Mouse (Mus musculus): Measurements from ENCODE around the gene 4930442H23Rik. TPM values are rescaled to one million over a fixed set of nuclear protein-coding genes. Genes with fewer than 3 reads are reported as not detected.
"Not testable (repeated sequence)": the region's sequence is repeated elsewhere in the genome, so short reads cannot be mapped to it uniquely, and the experiment has no call there.

4930442H23Rik gene
- polyA plus RNA-seq (2015; fragmentation: Nextera tagmentation; extraction: Ambion mirVana): not detected in 2 replicates

DNA sequence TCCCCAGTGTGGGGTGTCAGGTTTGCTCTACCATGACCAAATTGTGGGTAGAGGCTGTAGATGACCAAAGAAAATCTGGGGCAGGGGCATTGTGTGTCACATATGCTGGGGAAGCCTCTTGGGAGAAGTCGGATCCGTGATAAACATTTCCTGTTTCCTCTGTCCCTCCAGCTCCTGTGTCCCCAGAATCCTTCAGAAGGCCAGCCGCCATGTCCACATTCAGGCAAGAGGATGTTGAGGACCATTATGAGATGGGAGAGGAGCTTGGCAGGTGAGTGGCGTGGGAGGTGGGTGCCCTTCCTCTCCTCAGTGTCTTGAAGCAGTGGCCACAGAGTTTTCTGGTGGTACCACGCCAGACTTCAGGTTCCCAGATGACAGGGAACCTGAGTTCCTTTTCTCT lies at the start of gene 4930442H23Rik:
Gene 4930442H23Rik (minus strand): TSS at position 45 of the 400 bp plus-strand sequence.
- Histone ChIP-seq H3K9me3 (replicated peaks) (no peaks in the 10 kb centered on the region), H3K4me1 (peaks cover 32% of the 10 kb centered on the region), H3K36me3 (peaks cover 76% of the 10 kb centered on the region), H3K27ac (replicated peaks) (peak within 1 kb of the TSS; percentile 91), H3K9ac (replicated peaks) (peak within 1 kb of the TSS; percentile 63), H3K4me3 (replicated peaks) (peak within 1 kb of the TSS; percentile 74), H3K27me3 (replicated peaks) (no peaks in the 10 kb centered on the region), H3K4me2 (peak within 1 kb of the TSS; percentile 64)
- no peak for ATAC-seq (ENCODE audit: low FRiP score)
- 89% methylated on average over 5 of the region's 5 CpGs for WGBS

DNA sequence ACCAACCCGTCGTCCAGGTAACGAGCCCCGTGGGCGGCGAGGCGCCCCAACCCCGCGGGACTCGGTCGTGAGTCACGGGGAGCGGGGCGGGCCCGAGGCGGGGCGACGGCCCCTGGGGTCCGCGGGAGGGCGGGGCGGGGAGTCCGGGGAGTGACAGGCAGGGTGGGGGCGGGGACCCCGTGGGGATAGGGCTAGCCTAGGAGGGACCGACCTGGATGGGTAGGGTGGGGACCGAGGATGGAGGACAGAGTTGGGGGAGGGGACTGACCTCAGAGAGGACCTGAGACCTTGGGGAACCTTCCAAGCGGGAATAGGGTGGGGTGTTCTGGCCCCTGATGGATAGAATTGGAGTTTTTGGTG lies 49.6 kb upstream of the 4930442H23Rik start:
- Histone ChIP-seq H3K9ac (replicated peaks) (peak overlapping the region; percentile 89), H3K27ac (replicated peaks) (peak overlapping the region; percentile 72), H3K9me3 (replicated peaks) (no peaks in the 10 kb centered on the region), H3K27me3 (replicated peaks) (peaks cover 2% of the 10 kb centered on the region; the same call in 1 of the 2 replicates), H3K4me2 (peak overlapping the region; percentile 77), H3K4me1 (peaks cover 45% of the 10 kb centered on the region), H3K4me3 (replicated peaks) (peak overlapping the region; percentile 75), H3K36me3 (no peaks in the 10 kb centered on the region)
- under 1% methylated on average over 27 of the region's 28 CpGs for WGBS
- peak; percentile 23 for ATAC-seq (ENCODE audit: low FRiP score)

DNA sequence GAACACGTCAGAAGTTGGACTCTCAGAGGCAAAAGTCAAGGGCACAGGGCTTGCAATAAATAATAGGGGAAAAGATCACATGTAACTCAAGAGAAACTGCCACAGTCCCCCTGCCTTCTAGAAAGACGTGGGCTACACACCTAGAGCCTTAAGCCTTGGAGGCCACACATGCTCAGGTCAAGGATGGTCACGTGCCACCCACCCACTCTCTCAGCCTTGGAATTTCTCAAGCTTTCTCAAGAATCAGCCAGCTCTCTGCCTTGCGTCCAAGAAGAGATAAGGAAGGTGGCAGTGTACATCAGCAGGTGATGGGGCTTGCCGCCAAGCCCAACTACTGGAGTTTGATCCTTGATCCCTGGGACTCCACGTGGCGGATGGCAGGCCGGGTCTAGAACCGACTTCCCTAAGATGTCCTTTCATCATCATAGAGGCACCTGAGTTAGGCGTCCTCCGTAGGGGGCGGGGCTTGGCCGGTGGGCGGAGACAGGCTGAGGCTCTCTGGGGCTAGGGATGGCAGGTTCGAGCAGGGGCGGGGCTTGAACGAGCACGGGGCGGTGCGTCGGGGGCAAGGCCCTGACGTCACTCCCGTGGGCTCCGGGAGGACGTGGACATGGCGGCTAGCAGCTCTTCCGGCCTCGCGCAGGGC lies 49.1 kb upstream of the 4930442H23Rik start, which contains the start of gene Zfr2:
Gene Zfr2 (plus strand): TSS at position 576 of the 646 bp plus-strand sequence.
- H3K36me3 ChIP-seq: no peaks in the 10 kb centered on the region
- peaks cover 50% of the 10 kb centered on the region for H3K4me1 ChIP-seq
- H3K27ac ChIP-seq (replicated peaks): peak within 1 kb of the TSS; percentile 72
- no peaks in the 10 kb centered on the region for H3K9me3 ChIP-seq (replicated peaks)
- WGBS: 9% methylated on average over 29 of the region's 29 CpGs
- peak within 1 kb of the TSS; percentile 89 for H3K9ac ChIP-seq (replicated peaks)
- H3K4me2 ChIP-seq: peak within 1 kb of the TSS; percentile 77
- H3K27me3 ChIP-seq (replicated peaks): no peaks in the 10 kb centered on the region
- H3K4me3 ChIP-seq (replicated peaks): peak within 1 kb of the TSS; percentile 75
- ATAC-seq (ENCODE audit: low FRiP score): peak; percentile 80

DNA sequence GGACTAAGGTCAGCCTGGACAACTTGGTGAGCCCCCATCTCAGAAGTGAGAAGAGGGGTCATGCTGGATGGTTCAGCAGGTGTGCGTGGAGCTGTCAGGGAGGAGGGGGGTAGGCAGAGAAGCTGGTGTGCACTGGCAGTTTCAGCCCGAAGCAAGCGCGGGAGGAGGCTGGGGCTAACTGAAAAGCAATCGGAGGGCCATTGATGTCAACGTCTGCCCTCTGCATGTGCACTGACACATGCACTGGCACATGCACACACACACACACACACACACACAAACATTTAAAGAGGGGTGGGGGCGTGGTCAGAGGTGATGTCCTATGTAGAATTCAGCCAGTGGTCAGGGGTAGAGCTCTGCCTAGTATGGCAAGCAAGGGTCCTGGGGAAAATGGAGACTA lies 47.8 kb upstream of the 4930442H23Rik start:
- 50% methylated on average over 7 of the region's 7 CpGs for WGBS
- peak overlapping the region; percentile 21; the same call in 1 of the 2 replicates for H3K9ac ChIP-seq (replicated peaks)
- H3K4me1 ChIP-seq: peaks cover 54% of the 10 kb centered on the region
- peak overlapping the region; percentile 73 for H3K4me3 ChIP-seq (replicated peaks)
- H3K9me3 ChIP-seq (replicated peaks): no peaks in the 10 kb centered on the region
- H3K4me2 ChIP-seq: peak overlapping the region; percentile 80
- no peaks in the 10 kb centered on the region for H3K36me3 ChIP-seq
- H3K27ac ChIP-seq (replicated peaks): peak overlapping the region; percentile 94
- ATAC-seq (ENCODE audit: low FRiP score): peak; percentile 1; the same call in 1 of the 2 replicates
- H3K27me3 ChIP-seq (replicated peaks): no peaks in the 10 kb centered on the region

DNA sequence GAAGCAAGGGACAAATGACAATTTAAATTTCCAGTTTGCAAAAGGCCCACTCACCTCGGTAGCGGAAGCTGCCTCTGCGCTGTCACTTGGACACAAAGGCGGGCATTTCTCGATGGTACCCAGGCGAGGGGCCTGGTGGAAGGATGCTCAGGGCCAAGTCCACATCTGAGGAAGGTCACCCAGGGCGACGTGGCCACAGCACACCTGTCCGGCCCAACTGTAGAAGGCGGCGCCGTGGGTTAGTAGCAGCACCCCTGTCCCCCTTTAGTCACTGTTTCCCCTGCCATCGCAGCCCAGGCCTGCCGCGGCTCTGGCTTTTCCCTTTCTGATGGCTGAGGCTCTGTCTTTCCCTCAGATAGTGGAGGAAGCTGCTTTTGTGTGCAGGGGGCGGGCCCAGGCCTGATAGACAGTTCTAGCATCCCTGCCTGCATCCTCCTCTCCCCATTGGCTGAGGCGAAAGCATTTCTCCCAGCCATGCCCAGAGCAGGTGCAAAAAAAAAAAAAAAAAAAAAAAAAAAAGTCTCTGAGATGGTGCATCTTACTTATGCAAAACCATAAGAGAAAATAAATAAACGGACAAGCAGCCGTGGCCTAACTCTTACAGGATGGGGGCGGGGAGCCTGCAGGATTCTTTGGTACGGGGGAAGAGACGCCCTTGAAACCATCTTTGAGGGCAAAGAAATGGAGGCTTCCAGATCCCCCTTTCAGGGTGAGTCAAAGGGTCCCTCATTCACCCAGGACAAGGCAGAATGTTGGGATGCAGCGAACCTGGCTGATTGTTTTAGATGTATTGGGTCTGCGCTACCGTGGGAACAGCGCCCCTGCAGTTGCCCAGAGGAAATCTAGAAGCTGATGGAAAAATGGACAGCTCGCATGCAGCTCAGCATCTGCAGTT lies 47.0 kb upstream of the 4930442H23Rik start, which contains the start of gene Atcay:
Gene Atcay (minus strand): TSS at position 396 of the 895 bp plus-strand sequence.
- H3K27ac ChIP-seq (replicated peaks): peak within 1 kb of the TSS; percentile 94
- peaks cover 3% of the 10 kb centered on the region; the same call in 1 of the 2 replicates for H3K36me3 ChIP-seq
- no peaks in the 10 kb centered on the region for H3K27me3 ChIP-seq (replicated peaks)
- 4% methylated on average over 27 of the region's 27 CpGs for WGBS
- peak within 1 kb of the TSS; percentile 85 for H3K9ac ChIP-seq (replicated peaks)
- H3K4me1 ChIP-seq: peaks cover 58% of the 10 kb centered on the region
- no peaks in the 10 kb centered on the region for H3K9me3 ChIP-seq (replicated peaks)
- H3K4me3 ChIP-seq (replicated peaks): peak within 1 kb of the TSS; percentile 73
- ATAC-seq (ENCODE audit: low FRiP score): peak; percentile 90
- H3K4me2 ChIP-seq: peak within 1 kb of the TSS; percentile 80

DNA sequence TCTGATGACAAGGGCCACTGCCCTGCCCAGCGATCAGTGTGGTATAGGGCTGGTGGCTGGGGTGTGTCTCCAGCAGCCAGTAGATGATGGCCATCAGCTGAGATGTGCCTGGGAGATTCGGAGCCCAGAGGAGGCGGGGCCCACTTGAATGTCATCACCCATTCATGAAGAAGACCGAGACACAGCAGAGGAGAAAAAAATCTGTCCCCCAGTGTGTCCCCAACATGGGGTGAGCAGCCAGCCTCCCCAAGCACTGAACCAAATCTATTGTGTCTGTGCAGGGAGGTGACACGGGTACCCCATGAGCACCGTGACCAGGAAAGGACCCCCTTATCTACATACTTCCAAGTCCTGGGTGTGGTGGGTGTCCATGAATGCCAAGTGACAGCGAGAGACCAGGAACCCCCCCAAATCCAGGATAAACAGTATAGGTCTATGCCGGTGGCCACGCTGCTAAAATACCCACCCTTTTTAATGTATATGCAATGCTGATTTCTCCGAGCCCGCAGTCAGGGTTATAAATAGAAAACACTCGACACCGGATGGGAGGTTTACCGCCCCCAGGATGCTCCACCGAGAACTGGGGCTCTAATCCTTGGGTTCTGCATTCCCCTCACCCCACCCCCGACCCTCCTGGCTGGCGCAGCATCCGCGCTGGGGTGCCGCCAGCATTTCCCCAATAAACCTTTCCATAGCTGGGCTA lies 46.2 kb upstream of the 4930442H23Rik start:
- 5% methylated on average over 20 of the region's 20 CpGs for WGBS
- peak; percentile 14; the same call in 1 of the 2 replicates for ATAC-seq (ENCODE audit: low FRiP score)
- Histone ChIP-seq H3K4me3 (replicated peaks) (peak overlapping the region; percentile 73), H3K9ac (replicated peaks) (peak overlapping the region; percentile 85), H3K4me1 (peaks cover 58% of the 10 kb centered on the region), H3K4me2 (peak overlapping the region; percentile 80), H3K36me3 (peaks cover 4% of the 10 kb centered on the region), H3K27me3 (replicated peaks) (no peaks in the 10 kb centered on the region), H3K9me3 (replicated peaks) (no peaks in the 10 kb centered on the region), H3K27ac (replicated peaks) (peak overlapping the region; percentile 94)

DNA sequence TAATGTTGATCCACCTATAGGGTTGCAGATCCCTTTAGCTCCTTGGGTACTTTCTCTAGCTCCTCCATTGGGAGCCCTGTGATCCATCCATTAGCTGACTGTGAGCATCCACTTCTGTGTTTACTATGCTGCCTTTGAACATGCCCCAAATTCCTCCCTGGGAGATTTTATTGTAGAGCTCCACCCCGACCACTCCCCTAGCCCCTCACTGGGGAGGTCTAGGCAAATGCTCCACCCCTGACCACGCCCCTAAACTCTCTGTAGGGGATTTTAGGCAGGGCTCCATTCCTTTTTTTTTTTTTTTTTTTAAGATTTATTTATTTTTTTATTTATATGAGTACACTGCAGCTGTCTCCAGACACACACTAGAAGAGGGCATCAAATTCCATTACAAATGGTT lies 40.1 kb upstream of the 4930442H23Rik start:
- not testable (repeated sequence) for ATAC-seq (ENCODE audit: low FRiP score); H3K9ac ChIP-seq (replicated peaks); H3K4me2 ChIP-seq; H3K9me3 ChIP-seq (replicated peaks); H3K4me3 ChIP-seq (replicated peaks); H3K27me3 ChIP-seq (replicated peaks); H3K27ac ChIP-seq (replicated peaks)
- WGBS: 51% methylated on average over 2 of the region's 2 CpGs
- H3K36me3 ChIP-seq: peaks cover 50% of the 10 kb centered on the region
- peaks cover 19% of the 10 kb centered on the region for H3K4me1 ChIP-seq

DNA sequence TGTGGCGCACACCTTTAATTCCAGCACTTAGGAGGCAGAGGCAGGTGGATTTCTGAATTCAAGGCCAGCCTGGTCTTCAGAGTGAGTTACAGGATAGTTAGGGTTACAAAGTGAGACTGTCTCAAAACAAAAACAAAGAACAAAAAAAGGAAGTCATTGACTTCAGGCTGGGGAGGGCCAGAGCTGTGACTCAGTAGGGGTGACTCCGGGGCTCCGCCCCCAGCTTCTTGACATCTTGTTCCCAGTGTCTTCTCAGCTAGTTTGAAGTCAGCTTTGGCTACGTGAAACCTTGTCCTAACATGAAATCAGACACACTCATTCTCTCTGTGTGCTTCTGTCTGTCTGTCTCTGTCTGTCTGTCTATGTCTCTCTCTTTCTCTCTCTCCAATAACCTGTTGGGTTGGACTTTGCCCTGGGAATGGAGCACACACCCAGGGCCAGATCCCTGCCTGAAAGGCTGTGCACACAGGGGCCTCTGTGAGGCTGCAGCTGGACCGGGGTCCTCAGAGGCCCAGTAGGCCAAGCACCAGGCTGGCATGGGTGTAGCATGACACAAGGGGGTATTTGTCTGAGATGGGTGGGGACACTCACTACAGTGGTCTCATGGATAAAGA lies 37.9 kb upstream of the 4930442H23Rik start:
- Histone ChIP-seq H3K4me2 (no peak overlapping the region), H3K27ac (replicated peaks) (no peak overlapping the region), H3K36me3 (peaks cover 65% of the 10 kb centered on the region), H3K9ac (replicated peaks) (no peak overlapping the region), H3K4me3 (replicated peaks) (no peak overlapping the region), H3K9me3 (replicated peaks) (no peaks in the 10 kb centered on the region), H3K4me1 (peaks cover 5% of the 10 kb centered on the region; the same call in 1 of the 2 replicates), H3K27me3 (replicated peaks) (no peaks in the 10 kb centered on the region)
- 90% methylated on average over 5 of the region's 5 CpGs for WGBS
- ATAC-seq (ENCODE audit: low FRiP score): no peak

DNA sequence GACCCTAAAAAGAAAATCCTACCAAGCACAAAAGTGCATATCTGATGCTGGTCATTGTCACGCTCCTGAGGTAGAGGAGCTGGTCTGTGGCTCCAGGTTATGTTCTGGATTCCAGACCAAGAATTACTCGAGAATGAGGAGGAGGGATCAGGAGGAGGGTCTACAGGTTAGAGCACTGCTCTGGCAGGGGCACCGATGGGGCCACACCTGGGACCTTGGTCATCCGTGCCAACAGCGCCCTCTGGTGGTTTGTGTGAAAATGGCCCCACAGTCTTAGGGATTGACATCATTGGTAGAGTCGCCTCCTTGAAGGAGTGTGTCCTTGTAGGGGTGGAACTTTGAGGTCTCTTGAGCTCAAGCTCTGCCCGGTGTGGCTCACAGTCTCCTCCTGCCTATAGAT lies 34.3 kb upstream of the 4930442H23Rik start:
- H3K4me2 ChIP-seq: no peak overlapping the region
- H3K9ac ChIP-seq (replicated peaks): no peak overlapping the region
- no peaks in the 10 kb centered on the region for H3K27me3 ChIP-seq (replicated peaks)
- ATAC-seq (ENCODE audit: low FRiP score): 0 out of 2 replicates have a peak, but pooled peaks have one; percentile 35
- no peak overlapping the region for H3K27ac ChIP-seq (replicated peaks)
- H3K4me1 ChIP-seq: no peaks in the 10 kb centered on the region; the same call in 1 of the 2 replicates
- WGBS: 39% methylated on average over 7 of the region's 7 CpGs
- H3K9me3 ChIP-seq (replicated peaks): no peaks in the 10 kb centered on the region
- H3K36me3 ChIP-seq: peaks cover 83% of the 10 kb centered on the region
- H3K4me3 ChIP-seq (replicated peaks): no peak overlapping the region

DNA sequence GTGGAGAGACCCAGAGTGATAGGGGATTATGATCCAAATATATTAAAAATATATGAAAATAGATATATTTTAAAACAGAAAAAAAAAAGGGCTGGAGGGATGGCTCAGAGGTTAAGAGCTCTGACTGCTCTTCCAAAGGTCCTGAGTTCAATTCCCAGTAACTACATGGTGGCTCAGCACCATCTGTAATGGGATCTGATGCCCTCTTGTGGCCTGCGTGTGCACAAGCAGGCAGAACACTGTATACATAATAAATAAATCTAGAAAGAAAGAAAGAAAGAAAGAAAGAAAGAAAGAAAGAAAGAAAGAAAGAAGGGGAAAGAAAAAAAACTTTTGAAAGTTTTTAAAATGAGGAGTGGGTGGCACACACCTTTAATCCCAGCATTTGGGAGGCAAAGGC lies 33.6 kb upstream of the 4930442H23Rik start:
- H3K4me3 ChIP-seq (replicated peaks); H3K27ac ChIP-seq (replicated peaks); H3K9ac ChIP-seq (replicated peaks); H3K4me1 ChIP-seq; H3K4me2 ChIP-seq; ATAC-seq (ENCODE audit: low FRiP score); H3K9me3 ChIP-seq (replicated peaks); H3K27me3 ChIP-seq (replicated peaks): not testable (repeated sequence)
- 23% methylated on average over 1 of the region's 1 CpGs for WGBS
- peaks cover 86% of the 10 kb centered on the region for H3K36me3 ChIP-seq

DNA sequence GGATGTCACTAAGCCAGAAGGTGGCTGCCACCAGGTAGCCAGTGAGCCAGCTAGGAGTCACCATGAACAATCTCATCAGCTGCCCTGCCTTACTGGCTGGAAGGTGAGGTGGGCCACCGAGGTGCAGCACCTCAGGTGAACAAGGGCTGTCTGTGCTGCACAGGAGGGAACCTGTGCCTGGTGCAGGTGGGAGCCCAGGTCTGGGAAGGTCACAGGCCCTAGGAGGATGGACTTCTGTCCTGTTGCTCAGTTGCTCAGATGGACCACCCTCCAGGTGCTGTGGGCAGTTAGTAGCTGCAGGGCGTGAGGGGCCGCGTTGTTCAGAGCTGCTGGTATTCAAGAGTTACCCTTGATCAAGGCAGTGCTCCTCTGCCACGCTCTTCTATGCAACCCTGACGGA lies 33.2 kb upstream of the 4930442H23Rik start:
- ATAC-seq (ENCODE audit: low FRiP score): no peak
- Histone ChIP-seq H3K36me3 (peaks cover 88% of the 10 kb centered on the region), H3K27ac (replicated peaks) (no peak overlapping the region), H3K27me3 (replicated peaks) (no peaks in the 10 kb centered on the region), H3K4me2 (no peak overlapping the region), H3K9ac (replicated peaks) (no peak overlapping the region), H3K9me3 (replicated peaks) (no peaks in the 10 kb centered on the region), H3K4me3 (replicated peaks) (no peak overlapping the region), H3K4me1 (no peaks in the 10 kb centered on the region)
- 92% methylated on average over 6 of the region's 6 CpGs for WGBS

Measured in neural tube, embryonic 15.5 days (tissue).